Mouse (Mus musculus) kidney, embryonic 14.5 days (tissue): ENCODE measurements around the gene Ptpn13. TPM values are rescaled to one million over a fixed set of nuclear protein-coding genes. Genes with fewer than 3 reads are reported as not detected.

Experiments
- ATAC-seq: fragments of 200-750 bp; cut with Nextera tagmentation; 2 replicates; pipeline ENCODE4 v1.8.0; 2017; ENCODE audit warnings: moderate number of reproducible peaks, mild to moderate bottlenecking, moderate TSS enrichment, moderate library complexity; ENCODE audit not compliant: low FRiP score, low TSS enrichment
- H3K27ac ChIP-seq: fragments of 300-500 bp; sonication (generic); 2 replicates; pipeline ENCODE4 v1.5.1; 2014; ENCODE audit warnings: low read depth, mild to moderate bottlenecking, low read length, moderate library complexity, mixed read lengths
- H3K27me3 ChIP-seq: fragments of 300-500 bp; sonication (generic); 2 replicates; pipeline ENCODE4 v1.6.1; 2014; ENCODE audit warnings: mild to moderate bottlenecking, low read length; ENCODE audit not compliant: control insufficient read depth, insufficient read depth
- H3K36me3 ChIP-seq: fragments of 300-500 bp; sonication (generic); 2 replicates; pipeline ENCODE4 v1.6.1; 2014; ENCODE audit warnings: low read length, mixed read lengths; ENCODE audit not compliant: control insufficient read depth, insufficient read depth
- H3K4me1 ChIP-seq: fragments of 300-500 bp; sonication (generic); 2 replicates; pipeline ENCODE4 v1.6.1; 2014; ENCODE audit warnings: low read length, mixed read lengths; ENCODE audit not compliant: control insufficient read depth, insufficient read depth
- H3K4me2 ChIP-seq: fragments of 300-500 bp; sonication (generic); replicated peaks from 2 replicates; pipeline ENCODE4 v1.6.1; 2014; ENCODE audit warnings: low read depth, mild to moderate bottlenecking, low read length
- H3K4me3 ChIP-seq: fragments of 300-500 bp; sonication (generic); 2 replicates; pipeline ENCODE4 v1.5.1; 2014; ENCODE audit warnings: mild to moderate bottlenecking, low read length
- H3K9ac ChIP-seq: fragments of 300-500 bp; sonication (generic); 2 replicates; pipeline ENCODE4 v1.6.1; 2014; ENCODE audit warnings: low read depth, mild to moderate bottlenecking, low read length, moderate library complexity
- H3K9me3 ChIP-seq: fragments of 300-500 bp; sonication (generic); 2 replicates; pipeline ENCODE4 v1.6.1; 2016; ENCODE audit warnings: low read length; ENCODE audit not compliant: control insufficient read depth
- WGBS: fragments of 180-500 bp; shearing (Covaris S2); extraction: QIAGEN DNeasy Blood & Tissue Kit; methylation state at CpG from one replicate; pipeline ENCODE4 v1.1.7; 2014; 5-methylcytosine and 5-hydroxymethylcytosine counted together
- polyA plus RNA-seq: library from polyadenylated mRNA; unstranded; fragments of >200 nt; fragmentation: Nextera tagmentation; extraction: Ambion mirVana; gene quantifications from 2 replicates; pipeline ENCODE4 v1.2.1, GENCODE M21; 2014

The Ptpn13 gene
- polyA plus RNA-seq, 1 experiment from 2014 or later: 42.5 TPM

GRCm38 (mm10) chr5:103644167-103644566 lies 219.2 kb downstream of the Ptpn13 start:
- WGBS: 84% methylated on average over 1 of the region's 1 CpGs
- no peaks in the 10 kb centered on the region for H3K9me3 ChIP-seq
- 0 out of 2 replicates have a peak, but pooled peaks cover 3% of the 10 kb centered on the region for H3K4me1 ChIP-seq
- H3K27me3 ChIP-seq: no peaks in the 10 kb centered on the region
- H3K4me2 ChIP-seq: no peak overlapping the region
- H3K36me3 ChIP-seq: no peaks in the 10 kb centered on the region
- no peak overlapping the region for H3K27ac ChIP-seq
- no peak overlapping the region for H3K4me3 ChIP-seq
- ATAC-seq: no peak
- H3K9ac ChIP-seq: no peak overlapping the region

GRCm38 (mm10) chr5:103647320-103647719 lies 222.3 kb downstream of the Ptpn13 start:
- Histone ChIP-seq H3K4me2 (no peak overlapping the region), H3K9ac (no peak overlapping the region), H3K4me3 (no peak overlapping the region), H3K27me3 (no peaks in the 10 kb centered on the region), H3K4me1 (0 out of 2 replicates have a peak, but pooled peaks cover 3% of the 10 kb centered on the region), H3K36me3 (no peaks in the 10 kb centered on the region), H3K9me3 (no peaks in the 10 kb centered on the region), H3K27ac (no peak overlapping the region)
- 81% methylated on average over 3 of the region's 3 CpGs for WGBS
- ATAC-seq: no peak

Other genes starting within 250 kb of the Ptpn13 start
- 0.36 and 0.38 TPM in 2 replicates for gene Mapk10, start 213.9 kb upstream of the Ptpn13 start, polyA plus RNA-seq
- gene Slc10a6, start 204.2 kb downstream of the Ptpn13 start, polyA plus RNA-seq: 0.20 TPM in 1 of 2 replicates, not detected in the other
- 0.13 and 0.26 TPM in 2 replicates for gene 1700016H13Rik, start 230.8 kb downstream of the Ptpn13 start, polyA plus RNA-seq